Mouse (Mus musculus): ENCODE data around the gene Mad2l2.
"Not testable (repeated sequence)": the region's sequence is repeated elsewhere in the genome, so short reads cannot be mapped to it uniquely, and the experiment has no call there.

DNA sequence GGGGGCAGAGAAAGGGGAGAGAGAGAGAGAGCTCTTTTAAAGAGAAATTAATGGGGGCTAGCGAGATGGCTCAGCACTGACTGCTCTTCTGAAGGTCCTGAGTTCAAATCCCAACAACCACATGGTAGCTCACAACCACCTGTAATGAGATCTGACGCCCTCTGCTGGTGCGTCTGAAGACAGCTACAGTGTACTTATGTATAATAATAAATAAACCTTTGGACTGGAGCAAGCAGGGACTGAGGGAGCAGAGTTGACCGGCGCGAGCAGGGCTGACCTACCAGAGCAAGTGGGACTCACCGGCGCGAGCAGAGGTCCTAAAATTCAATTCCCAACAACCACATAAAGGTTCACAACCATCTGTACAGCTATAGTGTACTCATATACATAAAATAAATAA lies 10.6 kb upstream of the Mad2l2 start:
- TF ChIP-seq POLR2A (IDR thresholded peaks at IDR 0.05; ENCODE audit: low read depth, low read length); CTCF (IDR thresholded peaks at IDR 0.05; ENCODE audit: extremely low read depth, insufficient read length, insufficient replicate concordance, low read depth, low read length): not testable (repeated sequence)
